Mouse (Mus musculus) inflammation-experienced regulatory T-cells, adult 6 months (primary cell): ENCODE results near the gene Sirt6. TPM values are rescaled to one million over a fixed set of nuclear protein-coding genes. Genes with fewer than 3 reads are reported as not detected.
A peak's percentile ranks its signal among the peaks of the same experiment; 100 is the strongest.

ENCODE experiments used
- ATAC-seq: one replicate; pipeline ENCODE4 v1.8.0; 2017
- polyA plus RNA-seq, 3 experiments: library from polyadenylated mRNA; unstranded; fragments of 100-300 nt; shearing (Covaris generic); gene quantifications; one replicate each; pipeline ENCODE4 v1.2.1; 2017

Sirt6 gene
- polyA plus RNA-seq, 3 experiments from 2014 or later = 23.3 to 26.7 (median 24.3) TPM

DNA sequence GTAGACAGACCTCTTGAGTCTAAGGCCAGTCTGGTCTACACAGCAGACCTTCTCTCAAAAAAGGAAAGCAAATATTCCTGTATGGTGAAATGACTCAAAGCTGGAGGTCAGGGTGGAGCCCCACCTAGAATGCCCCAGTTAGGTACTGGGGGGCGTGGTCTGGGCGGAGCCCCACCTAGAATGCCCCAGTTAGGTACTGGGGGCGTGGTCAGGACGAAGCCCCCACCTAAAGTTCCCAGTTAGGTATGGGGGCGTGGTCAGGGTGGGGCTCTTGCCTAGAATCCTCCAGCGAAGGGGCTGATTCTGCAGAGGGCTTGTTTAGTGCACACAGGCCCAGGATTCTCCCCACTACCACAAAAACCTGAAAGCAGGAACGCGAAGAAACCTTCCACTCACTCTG lies 4.2 kb downstream of the Sirt6 start:
- no peak for ATAC-seq

DNA sequence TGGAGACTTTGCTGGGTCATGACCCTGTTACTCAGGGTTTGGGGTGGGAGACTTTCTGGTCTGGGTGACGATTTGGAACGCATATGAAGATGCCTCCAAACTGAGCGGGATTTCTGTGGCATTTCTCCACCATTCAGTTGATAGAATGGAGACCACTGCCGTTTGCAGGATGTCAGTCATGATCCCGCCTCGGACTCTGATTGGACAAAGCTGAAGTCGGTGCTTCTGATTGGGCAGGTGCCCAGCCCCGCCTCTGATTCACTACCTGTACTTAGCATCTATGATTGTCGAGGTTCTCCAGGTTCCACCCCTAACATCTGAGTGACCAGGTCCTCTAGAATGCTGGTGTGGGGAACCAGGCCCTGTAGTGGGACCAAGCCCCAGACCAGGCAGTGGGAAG lies 6.8 kb downstream of the Sirt6 start:
- no peak for ATAC-seq

DNA sequence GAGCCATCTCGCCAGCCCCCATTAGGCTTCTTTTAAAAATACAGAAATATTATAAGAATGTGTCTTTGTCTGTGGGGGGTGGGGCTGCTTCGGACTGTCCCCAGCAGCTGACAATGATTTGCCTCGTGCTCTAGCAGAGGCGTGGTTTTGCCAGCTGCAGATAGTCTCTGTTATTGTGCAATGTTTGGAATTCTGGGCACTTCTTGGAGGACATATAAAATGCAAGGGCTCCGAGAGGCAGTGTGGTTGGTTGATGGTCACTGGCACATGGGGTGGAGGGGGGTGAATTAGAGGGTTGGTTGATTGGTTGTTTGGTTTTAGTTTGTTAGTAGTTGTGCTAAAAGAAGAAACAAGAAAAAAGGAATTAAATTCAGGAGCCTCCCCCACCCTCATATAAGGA lies 7.6 kb downstream of the Sirt6 start:
- no peak for ATAC-seq

- no peak for ATAC-seq
Measured at GRCm38 (mm10) chr10:81615486-81615885, 12.1 kb downstream of the Sirt6 start.

GRCm38 (mm10) chr10:81612779-81613178 lies 14.8 kb downstream of the Sirt6 start:
- ATAC-seq = no peak

GRCm38 (mm10) chr10:81608308-81608707 lies 19.3 kb downstream of the Sirt6 start:
- no peak for ATAC-seq

GRCm38 (mm10) chr10:81605974-81606751 lies 21.4 kb downstream of the Sirt6 start, which contains the start of gene BC025920:
Gene BC025920 (plus strand): TSS chr10:81606270.
- peak; percentile 85 for ATAC-seq

DNA sequence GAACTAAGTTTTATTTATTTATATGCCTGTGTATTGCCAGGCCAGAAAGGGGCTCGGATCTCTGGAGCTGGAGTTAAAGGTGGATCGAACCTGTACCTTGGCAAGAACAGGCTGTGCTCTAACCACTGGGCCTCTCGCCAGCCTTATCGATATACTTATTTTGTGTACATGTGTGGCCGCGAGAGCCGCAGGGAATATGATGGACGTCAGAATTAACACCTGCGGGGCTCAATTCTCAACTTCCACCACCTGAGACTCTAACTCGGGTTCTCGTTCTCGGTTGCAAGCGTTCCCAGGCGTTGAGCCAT lies 22.0 kb downstream of the Sirt6 start:
- ATAC-seq = no peak

- ATAC-seq = peak; percentile 56
Measured at GRCm38 (mm10) chr10:81604968-81605665, 22.5 kb downstream of the Sirt6 start.

- ATAC-seq = no peak
Measured at GRCm38 (mm10) chr10:81604019-81604967, 23.3 kb downstream of the Sirt6 start.

- ATAC-seq = peak; percentile 54
Measured at GRCm38 (mm10) chr10:81602741-81603151, 24.9 kb downstream of the Sirt6 start.

DNA sequence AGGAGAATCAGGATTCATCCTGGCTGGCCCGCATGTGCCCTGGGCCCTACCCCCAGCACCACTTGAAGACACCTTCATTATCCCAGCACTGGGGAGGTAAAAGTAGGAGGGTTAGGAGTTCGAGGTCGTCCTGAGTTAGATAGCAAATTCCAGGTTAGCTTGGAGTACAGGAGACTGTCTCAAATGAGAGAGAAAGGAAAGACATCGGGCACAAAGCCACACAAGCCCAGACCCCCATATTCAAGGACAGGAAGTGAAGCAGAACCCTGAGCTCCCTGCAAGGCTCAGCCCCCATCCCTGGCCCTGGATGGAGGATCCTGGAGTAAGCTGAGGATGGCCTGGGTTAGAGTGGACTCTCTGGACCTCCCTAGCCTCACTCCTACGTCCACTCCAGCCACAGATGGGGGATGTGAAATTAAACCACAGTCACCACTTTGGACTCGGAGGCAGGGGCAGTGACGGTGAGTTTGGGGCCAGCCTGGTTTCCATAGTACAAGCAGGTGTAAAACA lies 26.1 kb downstream of the Sirt6 start:
- ATAC-seq = no peak

- ATAC-seq = peak; percentile 39
Measured at GRCm38 (mm10) chr10:81600738-81601203, 26.8 kb downstream of the Sirt6 start, which contains the start of gene Tle6. Gene Tle6 (minus strand): TSS chr10:81601073.

DNA sequence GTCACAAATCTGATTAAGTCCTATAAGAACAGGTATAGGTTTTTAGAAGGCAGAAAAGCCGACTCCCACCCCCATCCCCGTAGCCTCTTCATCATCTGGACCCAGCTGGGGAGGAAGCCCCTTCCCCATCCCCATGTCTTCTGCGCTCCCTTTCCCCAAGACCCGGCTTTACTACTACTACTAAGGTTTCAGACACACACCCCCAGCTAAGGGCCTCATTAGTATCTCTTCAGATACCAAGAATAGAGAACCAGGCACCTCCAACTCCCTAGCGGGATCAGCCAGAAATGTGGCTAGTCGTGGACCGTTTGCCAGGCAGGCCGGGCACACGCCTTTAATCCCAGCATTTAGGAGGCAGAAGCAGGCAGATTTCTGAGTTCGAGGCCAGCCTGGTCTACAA lies 27.5 kb downstream of the Sirt6 start:
- no peak for ATAC-seq

DNA sequence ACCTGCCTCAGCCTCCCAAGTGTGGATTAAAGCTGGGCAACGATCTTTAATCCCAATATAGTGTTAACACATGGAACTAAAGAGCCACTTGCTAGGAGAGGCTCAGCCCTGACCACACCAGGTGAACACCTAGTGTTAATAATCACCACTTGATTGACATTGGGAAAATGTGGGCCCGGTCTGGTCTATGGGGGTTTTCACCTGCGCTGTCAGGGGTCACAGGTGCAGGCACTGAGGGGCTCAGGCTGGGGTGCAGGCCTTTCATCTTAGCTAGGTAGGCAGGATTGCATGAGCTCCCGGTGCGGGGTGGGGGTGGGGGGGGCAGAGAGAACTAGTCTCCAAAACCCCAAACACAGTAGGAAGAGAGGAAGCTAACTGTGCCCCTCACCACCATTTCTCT lies 28.0 kb downstream of the Sirt6 start:
- no peak for ATAC-seq

DNA sequence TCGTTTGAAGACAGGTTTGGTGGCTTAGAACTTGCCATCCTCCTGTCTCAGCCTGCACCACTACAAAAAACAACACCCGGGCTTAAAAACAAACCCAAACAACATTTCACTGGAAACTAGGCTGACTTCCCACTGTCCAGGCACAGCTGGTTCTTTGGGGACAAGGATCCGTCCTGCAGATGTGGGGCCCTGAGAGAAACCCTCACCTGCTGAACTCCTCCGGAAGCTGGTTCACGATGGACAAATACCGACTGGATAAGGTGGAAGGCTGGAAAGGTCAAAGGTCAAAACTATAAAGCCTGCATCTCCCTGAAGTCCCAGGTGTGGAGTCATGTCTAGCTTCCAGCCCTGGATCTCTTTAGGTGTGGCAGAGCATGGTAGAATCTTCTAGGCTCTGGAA lies 28.7 kb downstream of the Sirt6 start:
- ATAC-seq = no peak

GRCm38 (mm10) chr10:81598342-81598741 lies 29.3 kb downstream of the Sirt6 start:
- ATAC-seq = no peak

DNA sequence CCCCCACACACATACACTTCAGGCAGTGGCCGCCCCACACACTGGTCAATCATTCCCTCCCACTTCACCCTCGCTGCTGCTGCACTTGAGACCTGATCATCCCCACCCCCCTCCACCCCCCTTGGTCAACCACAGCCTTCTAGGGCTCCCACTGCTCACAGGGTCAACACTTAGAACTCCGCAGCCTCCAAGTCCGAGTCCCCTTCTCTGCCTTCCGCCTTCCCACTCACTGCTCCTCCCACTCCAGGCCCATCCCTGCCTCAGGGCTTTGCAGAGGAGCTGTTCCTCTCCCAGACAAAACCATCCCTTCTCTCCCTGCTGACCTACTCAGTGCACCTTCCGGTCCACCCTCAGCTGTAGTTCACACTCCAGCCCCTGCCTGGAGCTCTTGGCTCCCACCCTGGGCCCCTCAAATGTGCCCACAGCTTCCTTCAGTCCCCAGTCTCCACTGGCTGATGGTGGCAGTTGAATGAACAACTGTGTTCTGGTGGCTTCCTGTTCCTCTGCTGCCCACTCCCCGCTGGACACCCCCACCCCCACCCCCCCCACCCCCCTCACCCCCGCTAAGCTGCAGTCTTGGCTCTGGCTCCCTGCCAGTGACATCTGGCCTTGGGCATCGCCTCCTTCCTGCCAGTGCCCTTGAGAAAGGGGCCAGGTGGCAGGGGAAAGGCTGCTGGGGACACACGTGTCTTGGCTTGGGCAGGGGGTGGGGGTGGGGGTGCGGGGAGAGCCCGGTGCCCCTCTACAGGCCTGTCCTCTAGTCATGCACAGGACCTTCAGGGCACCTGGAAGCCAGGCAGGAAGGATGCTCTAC lies 30.3 kb downstream of the Sirt6 start:
- no peak for ATAC-seq

GRCm38 (mm10) chr10:81596611-81597010 lies 31.0 kb downstream of the Sirt6 start:
- no peak for ATAC-seq

DNA sequence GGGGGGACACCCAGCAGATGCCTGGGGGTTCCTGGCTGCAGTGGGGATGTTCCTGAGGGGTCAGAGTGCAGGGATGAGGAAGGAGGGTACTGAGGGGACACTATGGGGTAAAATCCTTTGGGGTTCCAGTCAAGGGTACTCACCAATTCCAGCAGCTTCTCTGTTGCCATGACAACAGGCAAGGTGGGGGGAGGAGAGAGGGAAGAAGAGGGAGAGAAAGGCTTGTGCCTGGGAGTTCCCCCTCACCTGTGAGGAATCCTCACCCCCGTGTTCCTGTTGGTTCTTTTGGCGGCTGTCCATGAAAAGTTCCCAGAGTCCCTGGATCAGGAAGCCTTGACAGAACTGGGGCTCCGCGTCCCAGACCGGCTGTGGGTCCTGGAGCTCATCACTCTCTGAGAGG lies 32.0 kb downstream of the Sirt6 start:
- ATAC-seq = no peak

DNA sequence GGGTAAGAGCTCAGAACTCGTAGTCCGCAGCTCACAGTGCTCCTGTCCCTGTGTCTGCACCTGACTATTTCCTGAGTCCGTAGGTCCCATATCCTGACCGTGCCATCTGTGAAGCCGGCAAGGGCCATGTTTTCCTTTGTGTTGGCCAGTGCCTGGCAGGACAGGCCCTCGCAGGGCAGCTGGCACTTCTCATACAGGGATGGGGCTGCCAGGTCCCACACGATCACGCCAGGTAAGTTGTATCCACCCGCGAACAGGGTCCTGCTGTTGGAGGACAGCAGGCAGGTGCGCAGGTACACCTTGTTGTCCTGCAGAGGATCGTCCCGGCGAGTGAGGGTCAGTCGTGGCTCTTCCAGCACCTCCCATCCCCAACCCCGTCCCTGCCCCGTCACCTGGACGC lies 33.7 kb downstream of the Sirt6 start:
- no peak for ATAC-seq

DNA sequence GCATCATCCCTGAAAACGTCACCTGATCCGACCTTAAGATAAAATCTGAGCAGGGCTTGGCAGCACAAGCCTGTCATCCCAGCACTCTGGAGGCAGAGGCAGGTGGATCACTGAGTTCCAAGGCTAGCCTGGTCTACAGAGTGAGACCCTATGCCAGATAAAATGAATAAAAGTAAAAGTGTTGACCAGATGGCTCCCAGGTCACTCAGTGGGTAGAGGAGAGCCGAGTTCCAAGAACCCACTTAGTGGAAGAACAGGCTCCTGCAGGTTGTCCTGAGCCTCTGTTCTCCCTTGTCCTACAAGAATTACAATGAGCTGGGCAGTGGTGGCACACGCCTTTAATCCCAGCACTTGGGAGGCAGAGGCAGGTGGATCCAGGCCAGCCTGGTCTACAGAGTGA lies 34.4 kb downstream of the Sirt6 start:
- ATAC-seq = no peak
